Mouse (Mus musculus) lung, postnatal 10 days (tissue): ENCODE measurements around the gene Nucks1.

Source experiments
- DNase-seq: peaks from one replicate; pipeline ENCODE4 v3.0.0; 2021

The Nucks1 gene

GRCm38 (mm10) chr1:131968983-131969382 lies 58.6 kb downstream of the Nucks1 start:
- no peak for DNase-seq

DNA sequence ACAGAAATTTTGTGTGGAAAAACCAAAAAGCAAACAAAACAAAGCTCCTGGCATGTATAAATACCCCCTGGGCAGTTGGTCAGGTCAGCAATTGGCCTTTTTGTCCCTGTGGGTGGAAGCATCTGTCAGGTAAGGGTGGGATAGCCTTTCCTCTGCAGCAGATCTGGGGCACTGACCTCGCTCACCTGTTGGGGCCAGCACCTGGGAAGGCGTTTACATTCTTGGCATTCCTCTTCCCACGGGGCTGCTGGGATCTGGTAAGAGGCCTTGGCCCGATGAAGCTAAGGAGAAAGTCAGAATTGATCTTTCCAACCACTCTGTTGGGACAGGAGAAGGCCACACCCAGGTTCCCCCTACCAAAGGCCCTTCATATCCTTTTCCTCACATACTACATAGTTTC lies 59.5 kb downstream of the Nucks1 start:
- no peak for DNase-seq

GRCm38 (mm10) chr1:131970322-131970660 lies 60.0 kb downstream of the Nucks1 start:
- no peak for DNase-seq

DNA sequence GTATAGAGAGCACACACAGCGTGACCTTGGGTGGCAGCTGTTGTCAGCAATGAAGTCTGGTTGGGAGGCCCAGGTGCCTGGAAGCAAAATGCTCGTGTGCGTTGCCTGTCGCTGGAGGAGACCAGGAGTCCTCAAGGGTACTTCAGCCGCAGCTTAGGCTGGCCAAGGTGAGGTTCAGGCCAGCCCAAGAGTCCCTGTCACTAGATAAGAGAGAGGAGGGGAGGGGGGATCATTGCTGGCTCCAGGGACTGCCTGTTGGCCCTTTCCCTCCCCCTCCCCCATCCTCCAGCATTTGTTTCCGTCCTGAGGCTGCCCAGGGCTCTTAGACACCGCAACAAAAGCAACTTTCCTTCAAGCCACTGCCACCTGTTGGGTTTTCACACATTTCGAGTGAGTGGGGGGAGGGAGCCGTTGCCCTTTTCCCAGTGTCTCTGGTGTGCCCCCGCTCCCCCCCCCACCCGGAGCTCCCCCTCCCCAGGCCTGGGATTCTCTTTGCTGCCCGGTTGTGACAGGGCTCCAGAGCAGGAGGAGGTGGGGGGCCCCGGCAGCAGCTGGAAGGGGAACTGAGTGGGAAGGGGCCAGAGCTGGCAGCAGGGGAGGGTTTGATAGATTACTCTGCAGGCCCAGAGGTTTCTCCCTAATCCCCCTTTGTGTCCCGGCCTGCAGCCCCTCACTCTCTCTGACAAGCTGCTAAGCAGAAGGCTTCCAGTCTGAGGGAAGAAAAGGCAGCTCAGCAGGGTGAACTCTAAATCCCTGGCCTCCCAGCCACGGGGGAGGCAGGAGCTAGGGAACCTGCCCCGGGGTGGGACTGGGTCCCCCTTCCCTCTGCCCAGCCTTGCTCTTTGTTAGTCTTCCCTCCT lies 60.6 kb downstream of the Nucks1 start:
- no peak for DNase-seq

- no peak for DNase-seq
Measured at GRCm38 (mm10) chr1:131971771-131972497, 61.6 kb downstream of the Nucks1 start.

DNA sequence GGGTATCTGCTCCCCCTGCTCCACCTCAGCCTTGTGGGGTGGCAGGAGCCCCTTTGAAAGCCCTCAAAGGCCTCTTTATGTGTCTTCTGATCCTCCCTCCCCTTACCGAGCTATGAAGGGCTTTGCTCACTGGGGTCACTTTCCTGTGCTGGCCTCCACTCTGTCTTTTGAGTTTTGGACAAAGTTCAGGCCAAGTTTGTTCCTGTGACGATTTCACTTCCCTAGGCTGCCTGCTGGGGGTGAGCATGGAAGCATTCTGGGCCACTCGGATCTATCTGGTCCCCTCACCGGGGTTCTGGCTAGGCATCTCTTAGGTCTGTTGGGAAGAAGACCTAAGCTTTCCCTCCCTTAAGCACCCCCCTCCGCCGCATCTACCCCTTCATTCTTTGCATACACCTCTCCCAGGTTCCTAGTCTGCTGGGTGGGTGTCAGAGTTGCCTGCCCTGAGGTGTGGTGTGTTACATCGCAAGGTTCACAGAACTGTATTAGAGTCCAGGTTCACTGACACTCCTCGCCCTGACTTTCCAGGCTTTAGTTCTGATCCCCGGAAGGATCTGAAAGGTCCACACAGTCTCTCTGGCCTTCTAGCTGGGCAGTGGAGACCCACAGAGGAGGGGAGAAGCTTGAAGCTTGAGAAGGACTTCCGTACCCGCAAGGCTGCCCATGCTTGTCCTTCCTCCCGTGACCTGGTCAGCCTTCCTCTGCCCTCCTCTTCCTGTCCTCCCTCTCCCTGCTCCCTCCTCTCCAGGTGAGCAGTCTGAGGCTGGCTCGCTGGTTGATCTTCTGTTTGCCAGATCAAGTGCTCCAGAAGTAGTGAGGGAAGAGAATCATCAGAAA lies 62.4 kb downstream of the Nucks1 start:
- DNase-seq: no peak

GRCm38 (mm10) chr1:131973991-131974390 lies 63.7 kb downstream of the Nucks1 start:
- no peak for DNase-seq

GRCm38 (mm10) chr1:131976886-131977285 lies 66.6 kb downstream of the Nucks1 start:
- no peak for DNase-seq

DNA sequence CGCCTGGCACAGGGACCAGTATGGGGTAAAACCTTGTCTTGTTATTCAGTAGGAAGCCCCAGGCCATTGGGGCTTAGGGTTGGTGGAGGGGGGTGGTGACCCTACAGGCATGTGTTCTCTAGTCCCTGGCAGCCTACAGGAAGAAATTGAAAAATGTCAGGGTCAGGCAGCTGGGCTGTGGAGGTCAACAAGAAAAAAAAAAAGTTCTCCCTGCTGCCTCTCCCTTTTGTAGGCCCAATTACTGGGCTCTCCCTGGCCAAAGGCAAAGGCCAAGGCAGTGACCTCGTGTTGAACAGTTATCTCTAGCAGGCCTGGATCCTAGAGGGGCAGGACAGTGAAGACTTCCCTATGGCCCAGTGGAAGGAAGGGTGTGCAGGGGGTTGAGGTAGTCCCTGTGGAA lies 70.1 kb downstream of the Nucks1 start:
- no peak for DNase-seq

GRCm38 (mm10) chr1:131981378-131982013 lies 71.2 kb downstream of the Nucks1 start:
- peak; percentile 83 for DNase-seq

DNA sequence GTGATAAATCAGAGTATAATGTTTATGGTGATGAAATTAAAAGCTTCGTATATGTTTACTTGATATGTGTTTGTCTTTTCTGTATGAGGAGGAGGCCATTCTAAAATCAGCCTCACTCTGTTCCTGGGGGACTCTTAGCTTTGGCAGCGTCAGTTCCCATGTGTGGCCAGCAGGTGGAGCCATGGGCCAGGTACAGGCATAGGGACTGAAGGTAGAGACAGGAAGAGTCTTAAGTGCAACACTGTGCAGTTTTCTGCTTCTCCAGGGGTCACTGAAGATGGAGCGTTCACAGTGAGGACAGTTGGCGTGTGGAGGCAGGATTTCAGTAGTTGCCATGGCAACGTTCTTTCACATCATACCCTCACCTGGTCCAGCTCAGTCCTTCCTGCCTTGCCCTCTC lies 72.6 kb downstream of the Nucks1 start:
- DNase-seq: peak; percentile 83

DNA sequence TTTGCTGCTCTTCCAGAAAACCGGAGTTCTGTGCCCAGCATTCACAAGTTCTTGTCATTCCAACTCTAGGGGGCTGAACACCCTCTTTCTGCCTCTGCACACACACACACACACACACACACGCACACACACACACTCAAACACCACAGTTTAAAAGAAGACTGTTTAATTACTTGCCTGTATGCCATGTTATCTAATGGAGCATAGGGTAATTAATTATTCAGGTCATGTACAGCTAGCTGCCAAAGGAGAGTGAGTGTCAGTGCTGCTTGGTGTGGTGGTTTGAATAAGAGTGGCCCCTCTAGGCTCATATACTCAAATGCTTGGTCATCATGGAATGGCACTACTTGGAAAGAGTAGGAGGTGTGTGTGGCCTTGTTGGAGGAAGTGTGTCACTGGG lies 73.5 kb downstream of the Nucks1 start:
- no peak for DNase-seq
